Mouse (Mus musculus) myocyte (in vitro differentiated cells): ENCODE data around the gene Flt3.

ENCODE experiments used
- MAX ChIP-seq: IDR thresholded peaks from one replicate; pipeline ENCODE4 v1.6.1; 2011; ENCODE audit warnings: low read depth, mild to moderate bottlenecking, control low read depth
- POLR2A ChIP-seq: IDR thresholded peaks from one replicate; pipeline ENCODE4 v1.6.1; 2011; ENCODE audit warnings: low read depth, mild to moderate bottlenecking, control low read depth, moderate library complexity; ENCODE audit not compliant: insufficient read length
- POLR2AphosphoS2 ChIP-seq: IDR thresholded peaks from one replicate; pipeline ENCODE4 v1.6.1; 2011; ENCODE audit warnings: low read depth, control low read depth; ENCODE audit not compliant: insufficient read length
- REST ChIP-seq: IDR thresholded peaks from one replicate; pipeline ENCODE4 v1.6.1; 2011; ENCODE audit warnings: mild to moderate bottlenecking, control low read depth, moderate library complexity; ENCODE audit not compliant: insufficient read depth, insufficient read length
- USF1 ChIP-seq: IDR thresholded peaks from one replicate; pipeline ENCODE4 v1.6.1; 2011; ENCODE audit warnings: low read depth, mild to moderate bottlenecking, control low read depth, moderate library complexity

DNA sequence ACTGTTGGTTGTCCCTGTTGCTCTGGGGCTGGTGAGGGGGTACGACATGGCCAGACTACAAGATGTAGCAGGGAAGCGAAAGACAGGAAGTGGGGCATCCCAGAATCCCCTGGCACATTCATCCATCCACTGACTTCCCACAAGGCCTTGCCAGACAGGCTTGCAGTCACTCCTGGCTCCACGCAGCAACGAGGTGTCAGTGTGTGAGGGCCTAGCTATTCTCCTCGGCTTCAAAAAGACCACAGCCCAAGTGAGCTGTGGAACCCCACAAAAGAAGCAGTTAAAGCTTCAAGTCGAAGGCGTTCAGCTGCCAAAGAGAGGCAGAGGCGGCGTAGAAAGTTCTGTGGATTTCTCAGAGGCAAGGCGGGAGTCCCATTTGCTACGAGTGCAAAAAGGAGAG, 41.8 kb downstream of the Flt3 start:
- TF ChIP-seq POLR2A = no peak
- no peak for TF ChIP-seq MAX
- no peak for TF ChIP-seq USF1
- no peak for TF ChIP-seq REST
- TF ChIP-seq POLR2AphosphoS2 = no peak
